Mouse (Mus musculus) T-helper 17 cell (primary cell): ENCODE results near the gene Ap5s1.

Experiments used
- in situ Hi-C, 2 experiments: fragments of 300-600 bp; cut with MboI, MseI; formaldehyde crosslinking; loops; 1 replicate in 1 of 2; 2 replicates in 1 of 2; pipeline ENCODE4 v1.15.1; 2025; ENCODE audit warnings: high pct_unique_total_duplicates in 2 of 2

The Ap5s1 gene

GRCm38 (mm10) chr2:131186771-131187601 is 19.9 kb upstream of the Ap5s1 start, which contains the start of the genes Cdc25b and Spef1:
Gene Cdc25b, plus strand, starts transcription at chr2:131186949.
Gene Spef1, minus strand, starts transcription at chr2:131187282.
- in situ Hi-C loops, result no loop called here

GRCm38 (mm10) chr2:131187602-131187922 is 19.3 kb upstream of the Ap5s1 start:
- in situ Hi-C loops, result no loop called here

GRCm38 (mm10) chr2:131188311-131188710 is 18.6 kb upstream of the Ap5s1 start:
- in situ Hi-C loops, result no loop called here

GRCm38 (mm10) chr2:131189521-131190309 is 17.2 kb upstream of the Ap5s1 start:
- in situ Hi-C loops, result no loop called here

GRCm38 (mm10) chr2:131190344-131191004 is 16.4 kb upstream of the Ap5s1 start:
- in situ Hi-C loops, result no loop called here

- in situ Hi-C loops, result no loop called here
Observed at GRCm38 (mm10) chr2:131191005-131191390, 15.9 kb upstream of the Ap5s1 start.

- in situ Hi-C loops, result no loop called here
Observed at GRCm38 (mm10) chr2:131196606-131197316, 10.1 kb upstream of the Ap5s1 start.

- in situ Hi-C loops, result no loop called here
Observed at GRCm38 (mm10) chr2:131200710-131201109, 6.2 kb upstream of the Ap5s1 start.

- in situ Hi-C loops, result no loop called here
Observed at GRCm38 (mm10) chr2:131201262-131201661, 5.6 kb upstream of the Ap5s1 start.

GRCm38 (mm10) chr2:131203816-131204409 is 3.0 kb upstream of the Ap5s1 start:
- in situ Hi-C loops, result no loop called here

GRCm38 (mm10) chr2:131204410-131204981 is 2.4 kb upstream of the Ap5s1 start:
- in situ Hi-C loops, result no loop called here

GRCm38 (mm10) chr2:131205521-131206182 is 1.2 kb upstream of the Ap5s1 start:
- in situ Hi-C loops, result loop anchor here in 1 of 2 experiments (5.0 kb wide), 1 partner anchor 47 kb away; no protein-coding TSS in a partner anchor

GRCm38 (mm10) chr2:131208356-131208755 is 1.5 kb downstream of the Ap5s1 start:
- in situ Hi-C loops, result loop anchor here in 1 of 2 experiments (5.0 kb wide), 1 partner anchor 44 kb away; no protein-coding TSS in a partner anchor

GRCm38 (mm10) chr2:131209125-131209795 is 2.4 kb downstream of the Ap5s1 start:
- in situ Hi-C loops, result loop anchor here in 1 of 2 experiments (5.0 kb wide), 1 partner anchor 43 kb away; no protein-coding TSS in a partner anchor

GRCm38 (mm10) chr2:131209969-131210792 is 3.3 kb downstream of the Ap5s1 start:
- in situ Hi-C loops, result loop anchor here in 1 of 2 experiments (5.0 kb wide), 1 partner anchor 42 kb away; no protein-coding TSS in a partner anchor

- in situ Hi-C loops, result no loop called here
Observed at GRCm38 (mm10) chr2:131211026-131211615, 4.2 kb downstream of the Ap5s1 start.

GRCm38 (mm10) chr2:131213773-131214172 is 6.9 kb downstream of the Ap5s1 start:
- in situ Hi-C loops, result no loop called here
